Mouse (Mus musculus): ENCODE data around the gene Cdc42ep1.
"Not testable (repeated sequence)": the region's sequence is repeated elsewhere in the genome, so short reads cannot be mapped to it uniquely, and the experiment has no call there.

Gene Cdc42ep1

DNA sequence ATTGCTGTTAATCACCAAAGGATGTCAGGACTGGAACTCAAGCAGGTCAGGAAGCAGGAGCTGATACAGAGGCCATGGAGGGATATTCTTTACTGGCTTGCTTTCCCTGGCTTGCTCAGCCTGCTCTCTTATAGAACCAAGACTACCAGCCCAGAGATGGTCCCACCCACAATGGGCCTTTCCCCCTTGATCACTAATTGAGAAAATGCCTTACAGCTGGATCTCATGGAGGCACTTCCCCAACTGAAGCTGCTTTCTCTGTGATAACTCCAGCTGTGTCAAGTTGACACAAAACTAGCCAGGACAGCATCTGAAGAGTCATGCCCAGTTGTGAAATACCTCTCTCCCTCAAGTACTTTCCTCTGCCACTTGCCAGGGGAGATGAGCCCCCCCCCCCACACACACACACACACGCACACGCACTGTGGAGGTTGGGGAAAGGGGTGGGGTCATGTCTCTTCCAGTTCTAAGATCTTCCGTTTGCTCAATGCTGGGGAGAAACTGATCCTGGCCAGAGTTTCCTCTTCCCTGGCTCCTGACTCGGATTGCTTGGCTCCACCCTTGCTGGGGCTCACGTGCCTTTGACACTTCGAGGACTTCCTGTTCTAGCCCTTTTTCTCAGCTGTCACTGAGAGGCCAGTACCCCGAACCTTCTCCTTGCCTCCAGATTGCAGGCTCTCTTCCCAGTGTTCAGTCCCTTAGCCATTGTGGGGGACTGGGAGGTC, 36.5 kb downstream of the Cdc42ep1 start:
- not testable (repeated sequence) for DNase-seq (ENCODE audit: low spot score)

DNA sequence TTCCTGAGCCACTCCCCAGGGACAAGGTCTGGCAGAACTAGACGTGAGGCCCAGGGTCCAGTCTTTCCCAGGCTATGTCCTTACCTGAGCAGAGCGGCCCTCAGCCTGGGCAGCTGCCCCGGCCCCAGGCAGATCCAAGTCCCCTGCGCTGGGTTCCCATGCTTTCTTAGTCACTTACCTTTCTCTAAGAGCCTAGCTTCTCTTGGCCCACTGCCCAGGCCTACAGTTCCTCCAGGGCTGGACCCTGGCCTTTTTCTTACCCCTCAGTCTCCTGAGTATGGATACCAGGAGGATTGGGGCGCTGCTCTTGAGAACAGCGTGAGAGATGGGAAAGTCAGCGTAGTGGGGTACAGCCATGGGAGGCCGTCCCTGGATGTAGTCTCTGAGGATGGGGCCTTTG, 38.0 kb downstream of the Cdc42ep1 start:
- DNase-seq (ENCODE audit: low spot score) = no peak

DNA sequence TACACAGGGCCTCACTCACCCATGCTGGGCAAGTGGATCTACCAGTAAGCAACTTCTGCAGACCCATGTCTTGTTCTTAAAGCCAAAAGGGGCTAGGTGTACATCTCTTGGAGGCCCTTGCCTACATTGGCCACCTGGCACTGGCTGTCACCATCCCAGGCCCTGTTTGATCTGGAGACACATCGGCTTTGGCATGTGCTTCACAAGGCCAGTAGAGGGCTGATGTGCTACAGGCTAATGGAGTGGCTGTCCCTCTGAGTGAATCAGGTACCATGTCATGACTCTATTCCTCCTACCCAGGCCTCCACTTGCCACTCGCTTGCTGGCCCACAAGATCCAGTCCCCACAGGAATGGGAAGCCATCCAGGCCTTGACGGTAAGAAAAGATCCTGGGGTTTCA, 39.4 kb downstream of the Cdc42ep1 start:
- DNase-seq (ENCODE audit: low spot score) = no peak

DNA sequence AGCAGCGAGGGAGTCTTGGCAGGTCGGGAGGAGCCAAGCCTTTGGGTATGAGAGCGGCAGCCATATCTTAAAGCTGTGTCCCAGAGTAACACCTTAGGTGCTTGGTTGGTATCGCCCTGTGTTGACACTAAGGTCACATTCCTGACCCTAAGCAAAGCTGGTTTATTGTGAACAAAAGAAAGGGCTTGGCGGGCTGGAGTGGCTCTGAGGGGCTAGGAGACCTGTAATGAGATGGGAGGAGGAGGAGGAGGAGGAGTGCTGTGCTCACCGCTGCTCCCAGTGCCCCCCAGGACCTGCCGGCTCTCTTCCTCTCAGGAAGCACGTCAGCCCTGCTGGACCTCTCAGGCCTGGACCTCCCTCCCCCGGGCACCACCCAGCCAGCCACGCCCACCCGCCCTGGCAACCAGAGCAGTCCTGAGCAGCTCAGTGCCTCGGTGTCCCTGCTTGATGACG, 47.0 kb downstream of the Cdc42ep1 start:
- no peak for DNase-seq (ENCODE audit: low spot score)

DNA sequence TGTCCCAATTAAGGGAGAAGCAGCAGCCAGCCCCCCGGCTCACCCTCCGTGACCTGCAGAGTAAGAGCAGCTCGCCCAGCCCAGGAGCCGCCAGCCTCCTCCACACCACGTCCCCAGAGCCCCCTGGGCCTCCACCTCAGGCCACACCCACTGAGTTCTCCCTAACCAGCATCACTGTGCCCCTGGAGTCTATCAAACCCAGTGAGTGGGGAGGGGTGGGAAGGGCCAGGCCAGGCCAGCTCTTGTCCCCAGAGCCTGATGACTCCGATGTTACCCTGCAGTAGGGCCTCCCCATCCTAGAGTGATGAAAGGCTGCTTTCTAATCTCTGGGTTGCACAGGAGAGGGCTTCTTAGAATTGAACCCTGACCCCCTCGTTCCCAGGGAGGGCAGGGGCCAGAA, 50.0 kb downstream of the Cdc42ep1 start:
- DNase-seq (ENCODE audit: low spot score) = no peak

DNA sequence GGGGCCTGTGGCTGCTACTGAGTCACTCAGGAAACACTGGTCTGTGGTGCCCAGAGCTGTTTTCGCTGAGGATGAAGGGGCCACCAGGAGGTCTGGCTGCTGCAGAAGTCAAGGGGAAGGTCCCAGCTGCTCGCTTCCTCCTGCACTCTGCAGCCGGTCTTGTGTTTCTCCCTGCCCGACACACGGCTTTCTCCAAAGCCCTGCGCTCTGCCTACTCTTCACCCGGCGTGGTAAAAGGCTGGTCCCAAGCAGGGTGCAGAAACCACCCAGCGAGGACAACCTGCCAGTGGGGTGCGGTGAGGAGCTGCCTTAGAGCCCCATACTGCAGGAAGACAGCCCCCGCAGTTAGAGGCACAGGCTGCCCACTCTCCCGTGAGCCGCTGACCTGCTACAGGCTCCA, 52.3 kb downstream of the Cdc42ep1 start:
- peak; percentile 37 for DNase-seq (ENCODE audit: low spot score)

DNA sequence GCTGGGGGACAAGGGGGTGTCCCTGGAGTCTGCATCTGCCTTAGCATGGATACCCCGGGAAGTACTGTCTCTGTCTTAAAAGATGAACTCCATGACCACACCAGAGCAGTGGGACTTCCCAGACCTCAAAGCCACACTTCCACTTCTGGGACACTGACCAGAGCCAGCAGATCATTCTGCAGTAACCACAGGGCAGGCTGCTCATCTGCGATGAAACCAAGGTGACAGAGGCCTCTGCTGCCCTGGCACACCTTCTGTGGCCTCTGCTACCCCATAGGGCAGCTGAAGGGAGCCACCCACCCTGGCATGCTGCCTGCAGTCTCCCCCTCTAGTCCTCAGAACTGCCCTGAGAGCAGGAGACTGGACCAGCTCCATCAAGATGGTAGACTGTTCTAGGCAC, 53.3 kb downstream of the Cdc42ep1 start:
- no peak for DNase-seq (ENCODE audit: low spot score)

DNA sequence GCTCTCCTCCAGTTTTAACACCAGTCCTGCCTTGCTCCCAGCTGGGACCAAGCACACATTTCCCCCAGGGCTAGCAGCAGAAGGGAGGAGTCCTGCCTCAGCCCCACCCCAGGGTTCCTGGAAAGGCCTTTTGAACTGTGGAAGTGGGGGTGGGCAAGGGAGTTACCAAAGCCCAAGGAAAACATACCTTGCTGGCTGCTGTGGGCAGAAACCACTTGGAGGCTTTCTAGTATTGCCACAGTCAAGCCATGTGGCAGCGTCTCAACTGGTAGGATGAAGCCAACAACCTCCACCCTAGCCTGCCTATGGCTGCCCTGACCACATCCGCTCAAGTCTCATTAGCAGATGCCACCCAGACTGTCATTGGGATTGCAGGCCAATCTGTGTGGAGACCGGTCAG, 53.7 kb downstream of the Cdc42ep1 start:
- DNase-seq (ENCODE audit: low spot score) = peak; percentile 65

DNA sequence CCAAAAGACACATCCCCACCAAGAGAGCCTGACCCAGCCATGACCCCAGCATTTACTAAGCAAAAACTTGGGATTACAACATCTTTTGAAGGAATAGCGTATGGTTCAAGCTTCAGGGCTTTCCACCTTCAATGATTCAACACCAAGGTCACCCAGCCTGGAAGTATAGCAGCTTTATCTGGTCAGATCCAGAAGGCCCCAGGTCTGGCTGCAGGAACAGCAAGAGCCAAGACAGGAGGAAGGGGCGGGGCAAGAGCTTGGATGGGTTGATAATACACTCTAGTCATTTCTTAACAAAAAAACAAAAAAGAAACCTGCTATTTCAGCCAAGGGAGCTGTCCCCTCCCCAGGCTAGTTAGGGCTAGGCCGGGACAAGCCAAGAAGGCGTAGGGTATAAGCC, 55.1 kb downstream of the Cdc42ep1 start:
- no peak for DNase-seq (ENCODE audit: low spot score)

DNA sequence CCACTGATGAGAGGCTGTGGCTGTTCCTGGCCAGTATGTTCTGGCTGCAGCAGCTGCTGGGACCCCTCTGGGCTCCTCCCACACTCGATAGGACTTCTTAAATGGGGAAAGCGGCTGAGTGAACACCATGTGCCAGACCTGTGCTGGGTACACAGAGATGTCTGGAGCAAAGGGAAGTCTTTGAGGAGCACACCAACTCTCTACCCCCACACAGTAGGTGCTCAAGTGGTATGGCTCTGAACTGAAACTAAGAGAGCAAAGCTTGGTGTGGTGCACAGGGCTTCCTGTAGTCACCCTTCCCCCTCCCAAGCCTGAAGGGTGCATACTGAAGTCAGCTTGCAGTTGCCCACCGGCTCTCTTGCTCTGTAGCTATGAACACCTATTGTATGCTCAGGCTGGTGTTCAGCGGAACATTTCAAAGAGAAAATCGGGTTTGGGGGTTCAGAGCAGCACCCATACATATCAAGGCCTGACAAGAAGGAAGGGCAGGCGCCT, 56.1 kb downstream of the Cdc42ep1 start:
- peak; percentile 69 for DNase-seq (ENCODE audit: low spot score)

DNA sequence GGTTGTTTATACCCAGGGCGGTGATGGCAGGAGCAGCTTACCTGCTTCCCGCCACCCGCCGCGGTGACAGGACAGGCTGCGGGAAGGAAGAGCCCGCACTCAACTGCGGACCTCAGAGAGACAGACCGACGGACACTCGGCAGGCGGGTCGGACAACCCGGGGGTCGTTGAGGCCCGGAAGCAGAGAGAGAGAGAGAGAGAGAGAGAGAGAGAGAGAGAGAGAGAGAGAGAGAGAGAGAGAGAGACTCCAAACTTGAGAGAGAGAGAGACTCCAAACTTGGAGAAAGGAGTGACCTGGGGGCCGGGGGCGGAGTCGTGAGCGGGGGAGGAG, 57.0 kb downstream of the Cdc42ep1 start, which contains the start of gene Gm49510:
TSS of gene Gm49510 (plus strand) at position 259 of the 331 bp plus-strand sequence.
- DNase-seq (ENCODE audit: low spot score) = no peak

DNA sequence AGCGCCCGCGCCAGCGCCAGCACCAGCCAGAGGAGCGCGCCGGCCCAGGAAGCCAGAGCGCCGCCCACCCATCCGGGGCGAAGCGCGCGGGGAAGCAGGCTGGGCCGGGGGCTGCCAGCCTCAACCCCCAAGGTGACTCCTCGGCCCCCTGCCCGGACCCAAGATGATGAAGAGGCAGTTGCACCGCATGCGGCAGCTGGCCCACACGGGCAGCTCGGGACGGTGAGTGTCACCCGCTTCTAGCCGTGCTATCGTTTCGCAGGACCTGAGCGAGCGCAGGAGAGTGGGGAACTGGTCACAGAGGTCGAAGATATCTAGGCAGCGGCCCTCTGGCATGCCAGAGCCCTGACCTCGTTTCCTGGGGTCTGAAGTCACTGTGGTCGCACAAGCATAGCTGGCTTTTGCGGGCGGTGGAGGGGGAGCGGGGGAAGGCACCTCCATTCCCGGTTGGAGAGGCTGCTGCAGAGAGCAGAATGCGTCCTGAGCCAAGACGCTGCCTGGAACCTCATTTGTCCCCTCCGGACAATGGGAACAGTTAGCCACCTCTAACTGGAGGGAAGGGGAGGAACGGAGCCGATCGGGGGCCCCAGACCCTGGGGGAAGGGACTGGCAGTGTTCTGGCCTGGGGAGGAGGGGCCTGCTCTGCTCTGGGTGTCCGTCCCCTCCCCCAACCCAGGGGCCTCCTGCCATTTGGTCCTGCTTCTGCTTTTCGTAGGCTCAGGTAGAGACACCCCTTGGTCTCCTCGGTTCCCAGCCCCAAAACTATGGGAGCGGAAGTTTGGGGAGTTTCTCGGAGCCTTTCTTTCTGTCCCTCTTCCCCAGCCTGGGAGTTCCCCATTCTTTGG, 57.5 kb downstream of the Cdc42ep1 start, which contains the start of gene Sh3bp1:
TSS of gene Sh3bp1 (plus strand) at position 29 of the 845 bp plus-strand sequence.
- DNase-seq (ENCODE audit: low spot score) = peak; percentile 70
